Mouse (Mus musculus): ENCODE measurements at regions not wholly inside any gene's neighbourhood (a gene's known extent, or its start where the extent isn't known, plus 50 kb on each side); places are given as distances from the start of the nearest gene placed in this dataset.

- TF ChIP-seq MEF2A (IDR thresholded peaks at IDR 0.05; ENCODE audit: extremely low read depth, insufficient replicate concordance, low read depth, low read length, poor library complexity, severe bottlenecking): no peak
- TF ChIP-seq SMC3 (IDR thresholded peaks at IDR 0.05; ENCODE audit: low read depth, low read length): no peak
- TF ChIP-seq POLR2AphosphoS5 (IDR thresholded peaks at IDR 0.05; ENCODE audit: borderline replicate concordance, low read depth, low read length): no peak
- TF ChIP-seq USF2 (IDR thresholded peaks at IDR 0.05; ENCODE audit: borderline replicate concordance in 1 of 2, insufficient read depth in 1 of 2, low read depth in 1 of 2, low read length in 2 of 2): no peak
- no peak for TF ChIP-seq POLR2A (IDR thresholded peaks at IDR 0.05; ENCODE audit: control insufficient read depth in 1 of 2, insufficient read depth in 1 of 2, low read depth in 1 of 2, low read length in 2 of 2, poor library complexity in 1 of 2)
- no peak for TF ChIP-seq GABPA (IDR thresholded peaks at IDR 0.05; ENCODE audit: low read depth, low read length)
- TF ChIP-seq E2F4 (IDR thresholded peaks at IDR 0.05; ENCODE audit: borderline replicate concordance, low read depth, low read length): no peak
- TF ChIP-seq ZC3H11A (IDR thresholded peaks at IDR 0.05; ENCODE audit: low read depth, low read length): no peak
- TF ChIP-seq CTCF (IDR thresholded peaks at IDR 0.05 in 2 of 3, conservative IDR thresholded peaks at IDR 0.05 in 1 of 3; ENCODE audit: control insufficient read depth in 1 of 3, insufficient read depth in 1 of 3, low read depth in 2 of 3, low read length in 3 of 3, poor library complexity in 1 of 3, severe bottlenecking in 1 of 3): no peak
- no peak for TF ChIP-seq GATA1 (IDR thresholded peaks at IDR 0.05; ENCODE audit: low read depth, low read length)
- no peak for TF ChIP-seq MYC (IDR thresholded peaks at IDR 0.05; ENCODE audit: low read depth, low read length)
- TF ChIP-seq ZMIZ1 (IDR thresholded peaks at IDR 0.05; ENCODE audit: low read depth, low read length): no peak
- TF ChIP-seq NELFE (IDR thresholded peaks at IDR 0.05; ENCODE audit: low read depth, low read length): no peak
- no peak for TF ChIP-seq CHD2 (IDR thresholded peaks at IDR 0.05; ENCODE audit: low read length)
- TF ChIP-seq MXI1 (IDR thresholded peaks at IDR 0.05; ENCODE audit: low read depth, low read length): no peak
- no peak for TF ChIP-seq BHLHE40 (IDR thresholded peaks at IDR 0.05; ENCODE audit: borderline replicate concordance, low read depth, low read length)
- no peaks in the 10 kb centered on the region for H3K9me3 ChIP-seq (replicated peaks; ENCODE audit: insufficient read depth, low read length)
- DNase-seq (ENCODE audit: low read depth, low spot score): no peak
- H3K27ac ChIP-seq (ENCODE audit: control insufficient read depth, low read depth, low read length): no peak overlapping the region
- H3K79me2 ChIP-seq (ENCODE audit: control insufficient read depth, insufficient read depth, low read length, poor library complexity): no peaks in the 10 kb centered on the region
- H3K4me3 ChIP-seq (ENCODE audit: control insufficient read depth in 1 of 2, insufficient read depth in 1 of 2, low read depth in 2 of 2, low read length in 2 of 2): no peak overlapping the region
- no peaks in the 10 kb centered on the region for H3K4me1 ChIP-seq (ENCODE audit: control insufficient read depth in 1 of 2, insufficient read depth in 2 of 2, low read length in 2 of 2)
- H3K9ac ChIP-seq (ENCODE audit: control insufficient read depth, low read depth, low read length, poor library complexity, severe bottlenecking): no peak overlapping the region
- H3K27me3 ChIP-seq (ENCODE audit: control insufficient read depth in 1 of 2, insufficient read depth in 2 of 2, low read length in 2 of 2): no peaks in the 10 kb centered on the region
- no peaks in the 10 kb centered on the region for H3K36me3 ChIP-seq (ENCODE audit: control insufficient read depth in 1 of 2, insufficient read depth in 2 of 2, low read length in 2 of 2)
Measured at GRCm38 (mm10) chr5:25639187-25639586, 66.4 kb downstream of the Xrcc2 start.

- Histone ChIP-seq H3K4me3 (ENCODE audit: control insufficient read depth in 1 of 2, insufficient read depth in 1 of 2, low read depth in 2 of 2, low read length in 2 of 2) (no peak overlapping the region), H3K27me3 (ENCODE audit: control insufficient read depth in 1 of 2, insufficient read depth in 2 of 2, low read length in 2 of 2) (no peaks in the 10 kb centered on the region), H3K27ac (ENCODE audit: control insufficient read depth, low read depth, low read length) (no peak overlapping the region), H3K9ac (ENCODE audit: control insufficient read depth, low read depth, low read length, poor library complexity, severe bottlenecking) (no peak overlapping the region), H3K4me1 (ENCODE audit: control insufficient read depth in 1 of 2, insufficient read depth in 2 of 2, low read length in 2 of 2) (no peaks in the 10 kb centered on the region), H3K79me2 (ENCODE audit: control insufficient read depth, insufficient read depth, low read length, poor library complexity) (no peaks in the 10 kb centered on the region), H3K36me3 (ENCODE audit: control insufficient read depth in 1 of 2, insufficient read depth in 2 of 2, low read length in 2 of 2) (no peaks in the 10 kb centered on the region), H3K9me3 (replicated peaks; ENCODE audit: insufficient read depth, low read length) (no peaks in the 10 kb centered on the region)
- TF ChIP-seq USF2 (IDR thresholded peaks at IDR 0.05; ENCODE audit: borderline replicate concordance in 1 of 2, insufficient read depth in 1 of 2, low read depth in 1 of 2, low read length in 2 of 2): no peak
- no peak for TF ChIP-seq MAZ (IDR thresholded peaks at IDR 0.05; ENCODE audit: low read depth, low read length)
- TF ChIP-seq EP300 (IDR thresholded peaks at IDR 0.05; ENCODE audit: low read depth in 1 of 2, low read length in 2 of 2): no peak
- no peak for TF ChIP-seq ZNF384 (IDR thresholded peaks at IDR 0.05; ENCODE audit: low read depth, low read length)
- no peak for TF ChIP-seq ZMIZ1 (IDR thresholded peaks at IDR 0.05; ENCODE audit: low read depth, low read length)
- TF ChIP-seq HCFC1 (IDR thresholded peaks at IDR 0.05; ENCODE audit: low read depth, low read length): no peak
- no peak for TF ChIP-seq MAX (IDR thresholded peaks at IDR 0.05; ENCODE audit: low read length)
- no peak for TF ChIP-seq ETS1 (IDR thresholded peaks at IDR 0.05; ENCODE audit: low read depth, low read length)
- no peak for TF ChIP-seq NRF1 (IDR thresholded peaks at IDR 0.05; ENCODE audit: insufficient read depth, low read depth, low read length, poor library complexity, severe bottlenecking)
- TF ChIP-seq RCOR1 (IDR thresholded peaks at IDR 0.05; ENCODE audit: low read depth, low read length): no peak
- TF ChIP-seq TAL1 (IDR thresholded peaks at IDR 0.05; ENCODE audit: low read length): no peak
- no peak for TF ChIP-seq TBP (IDR thresholded peaks at IDR 0.05; ENCODE audit: low read depth, low read length)
- DNase-seq (ENCODE audit: low read depth, low spot score): no peak
Measured at GRCm38 (mm10) chr5:25638097-25638496, 67.5 kb downstream of the Xrcc2 start.

Data from MEL (cell line).